Mouse (Mus musculus) brain, embryonic 14.5 days (tissue): Measurements from ENCODE around the gene Tamm41.

Source experiments
- CTCF ChIP-seq: fragments of 200-500 bp; IDR thresholded peaks from 2 replicates; pipeline ENCODE4 v1.5.1; 2012; ENCODE audit warnings: inconsistent platforms, mild to moderate bottlenecking, moderate library complexity, borderline replicate concordance; ENCODE audit not compliant: insufficient read depth, insufficient read length; ENCODE audit errors: extremely low read depth
- POLR2A ChIP-seq: fragments of 200-500 bp; IDR thresholded peaks from 2 replicates; pipeline ENCODE4 v1.6.1; 2012; ENCODE audit warnings: mild to moderate bottlenecking, inconsistent platforms, borderline replicate concordance; ENCODE audit not compliant: poor library complexity, insufficient read depth, insufficient read length, severe bottlenecking; ENCODE audit errors: extremely low read depth

DNA sequence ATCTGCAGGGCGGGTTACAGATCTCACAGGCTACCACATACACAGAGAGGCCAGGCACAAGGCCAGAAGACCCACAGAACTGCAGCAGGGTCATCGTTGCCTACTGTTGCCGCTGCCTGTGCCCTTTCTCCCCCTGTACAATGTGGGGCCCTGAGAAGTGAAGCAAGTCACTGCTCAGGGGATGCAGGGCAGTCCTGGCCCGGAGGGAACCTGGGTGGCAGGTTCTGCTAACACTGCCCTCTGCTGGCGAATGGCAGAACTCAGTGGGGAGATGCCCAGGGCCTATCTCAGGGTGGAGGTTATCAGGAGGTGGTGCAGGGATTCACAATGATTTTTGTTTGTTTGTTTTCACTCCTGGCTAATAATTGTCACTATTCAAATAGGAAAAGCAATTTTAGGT, 29.9 kb downstream of the Tamm41 start:
- peak; percentile 95 for TF ChIP-seq CTCF
- no peak for TF ChIP-seq POLR2A
